Mouse (Mus musculus) right cerebral cortex, postnatal 4 days (tissue): ENCODE measurements around the gene Glp2r.

Experiments
- DNase-seq: peaks from one replicate; pipeline ENCODE4 v3.0.0-alpha.2; 2022

Gene Glp2r

GRCm38 (mm10) chr11:67771053-67771452 is at the start of gene Glp2r:
TSS of gene Glp2r (minus strand) at chr11:67771153.
- DNase-seq = no peak

GRCm38 (mm10) chr11:67820221-67820620 is 49.3 kb upstream of the Glp2r start:
- peak; percentile 75 for DNase-seq

DNA sequence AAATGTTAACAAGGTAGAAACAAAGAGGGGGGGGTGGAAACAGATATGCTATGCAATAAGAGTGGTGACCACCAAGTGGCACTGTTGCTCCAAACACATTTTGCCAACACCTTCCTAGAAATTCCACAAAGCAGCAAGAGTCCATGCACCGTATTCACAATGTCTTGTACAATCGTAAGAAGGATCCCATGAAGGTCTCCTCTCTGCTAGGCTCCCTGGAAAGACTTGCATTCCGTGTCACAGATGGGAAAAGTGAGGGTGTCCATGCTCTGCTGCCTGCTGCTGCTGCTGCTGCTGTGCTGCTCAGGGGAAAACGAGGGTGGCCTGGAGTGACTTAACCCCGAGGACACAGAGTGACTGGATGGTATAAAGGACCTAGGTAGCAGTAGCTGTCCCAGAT is 48.7 kb upstream of the Glp2r start:
- peak; percentile 68 for DNase-seq

DNA sequence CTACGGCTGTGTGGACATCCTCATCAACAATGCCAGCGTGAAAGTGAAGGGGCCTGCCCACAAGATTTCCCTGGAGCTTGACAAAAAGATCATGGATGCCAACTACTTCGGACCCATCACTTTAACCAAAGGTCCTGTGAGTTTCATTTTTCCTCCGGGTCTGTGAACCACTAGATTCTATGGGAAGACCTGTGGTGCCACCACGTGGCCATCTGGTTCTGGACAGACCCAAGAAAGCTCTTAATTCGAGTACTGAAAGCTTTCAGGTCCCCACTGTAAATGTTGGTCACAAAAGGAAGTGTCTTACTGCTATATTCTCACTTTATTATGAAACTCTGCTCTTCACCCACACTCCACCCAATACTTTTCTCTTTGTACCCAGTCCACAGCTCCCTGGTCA is 40.6 kb upstream of the Glp2r start:
- peak; percentile 49 for DNase-seq

GRCm38 (mm10) chr11:67808051-67808450 is 37.1 kb upstream of the Glp2r start:
- no peak for DNase-seq

GRCm38 (mm10) chr11:67806832-67807597 is 36.1 kb upstream of the Glp2r start:
- no peak for DNase-seq

DNA sequence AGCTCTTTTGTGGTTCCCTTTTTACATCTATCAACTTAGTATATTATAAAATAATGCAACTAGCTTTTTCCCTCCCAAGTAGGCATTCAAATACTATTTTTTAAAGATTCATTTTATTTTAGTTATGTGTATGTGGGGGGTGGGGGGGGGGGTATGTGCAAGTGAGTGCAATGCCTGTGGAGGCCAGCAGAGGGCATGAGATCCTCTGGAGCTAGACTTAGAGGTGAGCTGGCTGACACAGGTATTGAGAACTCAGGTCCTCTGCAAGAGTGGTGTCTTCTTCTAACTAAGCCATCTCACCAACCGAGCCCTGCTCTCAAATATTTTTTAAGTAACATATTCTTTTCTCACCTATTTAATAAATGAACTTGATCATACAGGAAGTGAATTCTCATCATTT is 34.6 kb upstream of the Glp2r start:
- DNase-seq = no peak

DNA sequence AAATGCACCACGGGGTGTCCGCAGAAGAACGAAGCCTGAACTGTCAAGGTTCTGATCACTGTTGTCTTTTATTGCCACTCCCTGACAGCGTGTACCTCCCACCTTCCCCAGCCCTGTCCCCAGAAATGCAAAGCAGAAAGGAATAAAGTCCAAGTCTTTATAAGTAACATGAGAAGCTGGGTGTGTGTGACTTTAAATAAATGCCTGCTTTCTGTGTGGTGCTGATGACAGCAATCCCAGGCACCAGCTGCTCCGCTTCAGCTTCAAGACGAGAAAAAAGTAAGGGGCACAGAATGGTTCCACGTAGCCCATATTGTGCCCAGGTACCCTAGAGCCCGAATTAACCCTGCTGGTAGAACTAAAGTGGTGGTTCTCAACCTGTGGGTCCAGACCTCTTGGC is 30.2 kb upstream of the Glp2r start:
- no peak for DNase-seq

DNA sequence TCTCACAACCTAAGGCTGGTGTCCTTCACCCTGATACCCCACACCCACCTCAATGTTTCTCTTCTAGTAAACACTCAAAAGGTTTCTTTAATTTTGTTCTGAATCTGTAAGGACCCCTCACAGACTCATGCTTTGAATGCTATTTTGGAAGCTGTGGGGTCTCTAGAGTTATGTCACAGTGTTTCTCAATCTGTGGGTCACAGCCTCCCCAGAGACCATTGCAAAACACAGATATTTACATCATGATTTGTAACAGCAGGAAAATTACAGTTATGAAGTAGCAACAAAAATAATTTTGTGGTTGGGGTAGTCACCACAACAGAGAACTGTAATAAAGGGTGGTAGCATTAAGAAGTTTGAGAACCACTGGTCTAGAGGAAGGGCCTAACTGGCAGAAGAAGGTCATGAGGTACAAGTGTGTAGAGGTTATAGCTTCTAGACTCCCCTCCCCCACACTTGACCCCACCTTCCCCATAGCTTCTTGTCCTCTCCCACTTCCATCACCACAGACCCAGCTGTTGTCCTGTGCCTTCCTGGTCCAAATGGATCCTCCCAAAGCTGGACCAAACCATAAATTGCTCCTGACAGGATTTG is 29.3 kb upstream of the Glp2r start:
- no peak for DNase-seq

DNA sequence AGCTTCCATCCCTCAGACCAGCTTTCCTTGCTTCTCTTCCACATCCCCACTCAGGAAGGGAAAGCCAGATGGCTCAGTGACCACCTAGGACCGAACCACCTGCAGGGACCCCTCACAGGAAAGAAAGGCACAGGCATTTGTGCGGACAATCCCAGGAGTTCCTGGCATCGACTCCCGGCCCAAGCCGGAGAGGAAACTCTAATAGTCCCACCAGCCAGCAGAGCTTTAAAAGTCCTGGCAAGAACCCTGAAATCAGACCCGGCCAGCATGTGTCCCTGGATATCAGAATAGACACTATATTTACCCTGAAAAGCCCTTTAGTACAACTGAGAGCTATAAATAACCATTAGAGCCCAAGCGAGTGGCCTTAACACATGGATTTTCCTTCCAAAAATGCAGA is 27.0 kb upstream of the Glp2r start, which contains the start of gene Dhrs7c:
TSS of gene Dhrs7c (plus strand) at position 257 of the 400 bp plus-strand sequence.
- DNase-seq = no peak

- no peak for DNase-seq
Observed at GRCm38 (mm10) chr11:67790182-67790581, 19.2 kb upstream of the Glp2r start.

DNA sequence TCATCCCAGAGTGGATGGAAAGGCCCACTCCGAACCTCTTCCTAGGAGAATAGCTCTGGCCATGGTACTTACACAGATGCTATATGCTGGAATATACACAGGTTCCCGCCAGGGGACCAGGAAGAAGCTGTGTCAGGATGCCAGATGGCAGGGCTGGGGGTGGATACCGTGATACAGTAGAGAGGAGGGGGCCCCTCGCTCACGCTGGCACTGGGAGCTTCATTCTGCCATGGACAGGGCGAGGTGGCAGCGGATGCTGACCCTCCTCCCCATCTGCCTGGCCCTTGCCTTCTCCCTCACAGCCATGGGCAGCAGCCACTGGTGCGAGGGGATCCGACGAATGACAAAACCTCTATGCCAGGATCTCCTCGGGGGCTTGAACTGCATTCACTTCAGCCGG is 3.4 kb upstream of the Glp2r start, which contains the start of gene Gsg1l2:
TSS of gene Gsg1l2 (plus strand) at position 230 of the 400 bp plus-strand sequence.
- DNase-seq = no peak

GRCm38 (mm10) chr11:67772577-67772976 is 1.6 kb upstream of the Glp2r start:
- DNase-seq = peak; percentile 48

DNA sequence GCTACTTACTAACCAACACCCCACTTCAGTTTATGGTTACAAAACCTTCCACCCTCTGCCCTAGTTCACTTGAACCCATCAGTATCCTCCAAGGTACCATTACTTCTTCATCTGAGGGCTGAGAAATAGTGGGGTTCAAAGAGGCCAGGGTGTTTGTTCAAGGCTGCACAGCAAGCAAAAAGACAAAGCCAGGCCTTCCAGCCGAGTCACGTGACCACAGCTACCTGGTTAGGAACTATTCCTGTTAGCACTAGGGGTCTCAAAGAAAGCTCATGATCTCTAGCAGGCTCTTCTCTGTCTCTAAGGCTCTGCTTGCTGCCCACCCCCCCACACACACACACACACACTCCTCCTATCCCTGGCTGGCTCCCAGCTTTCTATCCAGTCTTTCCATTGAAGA is 738 bp upstream of the Glp2r start:
- DNase-seq = no peak

DNA sequence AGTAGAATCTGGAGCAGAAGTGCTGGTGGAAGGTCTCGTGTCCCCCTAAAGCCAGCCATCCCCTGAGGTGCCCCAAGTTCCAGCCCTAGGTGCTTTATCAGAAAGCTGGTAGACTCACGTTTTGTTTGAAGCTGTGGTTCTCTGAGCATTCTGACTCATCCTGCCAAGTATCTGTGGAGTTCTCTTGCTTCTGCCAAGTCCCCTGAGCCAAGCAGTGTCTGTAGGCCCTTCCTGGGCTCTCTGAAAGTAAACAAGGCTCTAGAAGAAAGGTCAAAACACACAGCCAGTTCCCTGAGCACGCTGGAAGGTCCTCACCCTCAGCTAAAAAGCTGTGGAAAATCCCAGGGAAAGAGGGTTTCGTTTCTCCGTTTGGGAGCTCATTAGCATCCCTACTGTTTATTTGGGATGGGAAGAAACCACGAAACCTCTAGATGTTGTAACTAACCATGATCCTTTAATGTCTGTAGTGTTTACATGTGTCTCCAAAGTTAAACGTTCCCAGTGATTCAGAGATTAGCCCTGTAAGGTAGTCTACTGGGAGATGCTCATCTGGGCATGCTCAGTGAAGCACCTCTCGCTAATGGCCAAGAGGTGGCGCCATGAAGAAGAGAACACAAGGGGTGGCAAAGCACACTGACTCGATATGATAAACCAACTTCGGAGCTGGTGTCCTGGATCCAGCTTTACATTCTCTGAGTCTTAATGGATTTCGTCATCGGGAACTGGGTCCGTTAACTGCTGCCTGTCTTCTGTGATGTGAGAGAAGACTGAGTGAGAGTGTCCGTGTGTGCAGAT is 13.4 kb downstream of the Glp2r start:
- DNase-seq = no peak

GRCm38 (mm10) chr11:67756287-67756686 is 14.7 kb downstream of the Glp2r start:
- DNase-seq = no peak

GRCm38 (mm10) chr11:67741569-67741968 is 29.4 kb downstream of the Glp2r start:
- no peak for DNase-seq

DNA sequence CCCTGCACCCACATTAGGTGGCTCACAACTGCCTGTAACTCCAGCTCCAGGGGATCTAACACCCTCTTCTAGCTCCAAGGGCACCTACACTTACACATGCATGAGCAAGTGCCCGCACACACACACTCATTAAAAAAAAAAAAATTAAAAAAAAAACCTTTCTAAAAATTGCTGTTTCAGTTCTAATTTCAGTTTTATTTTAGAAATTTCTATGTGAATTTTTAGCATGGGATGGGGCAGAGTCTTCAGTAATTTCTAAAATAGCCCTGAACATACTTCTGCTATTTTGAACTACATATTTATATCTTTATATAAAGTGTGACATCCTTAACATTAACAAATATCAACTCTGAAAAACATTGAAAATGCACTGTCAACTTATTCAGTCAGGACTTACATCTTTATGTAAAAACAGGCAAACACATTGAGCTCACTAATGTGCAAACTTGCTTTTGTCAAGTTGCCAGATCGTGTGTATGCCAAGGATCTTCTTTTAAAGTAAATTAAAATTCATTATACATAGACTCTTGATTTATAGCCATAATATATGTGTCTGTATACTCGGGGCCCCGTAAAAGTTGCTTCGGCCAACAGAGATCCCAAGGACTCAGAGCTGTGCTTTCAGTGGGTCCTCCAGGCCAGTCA is 32.0 kb downstream of the Glp2r start:
- DNase-seq = no peak

DNA sequence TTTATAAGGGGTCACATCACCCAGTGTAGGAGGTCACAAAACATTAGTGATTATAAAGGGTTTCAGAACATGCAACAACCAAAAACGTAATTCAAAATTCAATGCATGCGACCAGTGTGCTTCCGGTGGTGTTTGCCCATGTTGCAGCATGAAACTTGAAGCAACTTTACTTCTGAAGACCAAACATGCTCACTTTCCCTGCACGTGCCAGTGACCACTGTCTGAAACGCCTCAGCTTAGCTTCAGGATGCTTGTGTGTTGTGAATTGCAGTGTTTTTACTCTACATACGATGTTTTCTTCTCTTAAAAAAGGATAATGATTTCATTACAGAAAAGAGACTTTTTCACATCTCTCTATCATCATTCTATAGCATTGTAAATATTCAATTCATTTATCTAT is 32.6 kb downstream of the Glp2r start:
- no peak for DNase-seq

DNA sequence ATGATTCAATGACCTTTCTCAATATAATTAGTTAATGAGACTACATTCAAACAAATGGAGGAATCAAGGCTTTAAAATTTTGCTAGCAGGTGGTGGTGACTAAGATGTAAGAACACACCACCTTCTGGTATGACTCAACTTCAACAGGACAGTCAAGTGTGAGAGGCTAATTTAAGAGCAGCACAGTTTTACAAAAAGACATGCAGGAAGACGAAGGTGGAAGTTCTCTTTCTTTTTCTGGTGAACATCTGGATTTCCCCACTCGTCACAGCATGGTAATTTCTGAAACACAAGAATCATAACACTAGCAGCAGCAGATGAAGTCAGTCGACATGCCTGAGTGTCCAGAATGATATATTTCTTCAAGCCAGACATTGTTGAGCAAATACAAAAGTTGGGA is 36.4 kb downstream of the Glp2r start:
- DNase-seq = no peak

- no peak for DNase-seq
Observed at GRCm38 (mm10) chr11:67733726-67734125, 37.2 kb downstream of the Glp2r start.

DNA sequence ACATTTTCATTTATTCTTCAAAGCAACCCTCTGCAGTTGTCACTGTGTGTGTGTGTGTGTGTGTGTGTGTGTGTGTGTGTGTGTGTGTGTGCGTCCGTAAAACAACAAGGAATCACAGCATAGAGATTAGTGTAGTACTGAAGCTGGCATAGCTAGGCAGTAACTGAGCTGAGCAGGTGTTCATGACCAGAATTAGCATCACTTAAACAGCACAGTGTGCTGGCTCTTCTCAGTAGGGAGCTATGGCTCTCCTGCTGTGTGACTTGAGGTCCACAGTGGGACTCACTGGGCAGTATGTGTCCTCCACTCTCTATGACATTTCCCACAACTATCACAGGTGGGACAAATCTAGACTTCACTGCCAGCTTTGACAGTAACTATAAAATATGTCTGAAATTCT is 39.9 kb downstream of the Glp2r start:
- DNase-seq = no peak

- no peak for DNase-seq
Observed at GRCm38 (mm10) chr11:67728726-67729125, 42.2 kb downstream of the Glp2r start.
